Mouse (Mus musculus) liver, adult 2 months (tissue): ENCODE data around the gene 4930518I15Rik. TPM values are rescaled to one million over a fixed set of nuclear protein-coding genes. Genes with fewer than 3 reads are reported as not detected.

Source experiments
- DNase-seq: peaks from one replicate; pipeline ENCODE4 v3.0.0-alpha.2; 2011; ENCODE audit warnings: low read depth, low spot score; ENCODE audit errors: extremely low read depth
- H3K27ac ChIP-seq: fragments of 200-500 bp; replicated peaks from 2 replicates; pipeline ENCODE4 v1.5.1; 2012; ENCODE audit warnings: low read depth, mild to moderate bottlenecking, control low read depth, inconsistent platforms, low read length; ENCODE audit not compliant: insufficient read depth
- H3K27me3 ChIP-seq: fragments of 200-500 bp; 2 replicates; pipeline ENCODE4 v1.6.1; 2012; ENCODE audit warnings: mild to moderate bottlenecking, moderate library complexity, low read length, inconsistent platforms; ENCODE audit not compliant: control insufficient read depth, insufficient read depth
- H3K36me3 ChIP-seq: fragments of 200-500 bp; 2 replicates; pipeline ENCODE4 v1.6.1; 2012; ENCODE audit warnings: low read length, inconsistent platforms; ENCODE audit not compliant: control insufficient read depth, insufficient read depth
- H3K4me1 ChIP-seq: fragments of 200-500 bp; 2 replicates; pipeline ENCODE4 v1.6.1; 2011; ENCODE audit warnings: low read length; ENCODE audit not compliant: control insufficient read depth, insufficient read depth
- H3K4me3 ChIP-seq: fragments of 200-500 bp; 2 replicates; pipeline ENCODE4 v1.5.1; 2011; ENCODE audit warnings: low read depth, mild to moderate bottlenecking, control low read depth, low read length, moderate library complexity; ENCODE audit not compliant: insufficient read depth
- H3K79me2 ChIP-seq: fragments of 200-500 bp; 2 replicates; pipeline ENCODE4 v1.6.1; 2012; ENCODE audit warnings: inconsistent platforms, mild to moderate bottlenecking, low read length, moderate library complexity; ENCODE audit not compliant: control insufficient read depth, insufficient read depth
- H3K9ac ChIP-seq: fragments of 200-500 bp; 2 replicates; pipeline ENCODE4 v1.6.1; 2012; ENCODE audit warnings: low read depth, mild to moderate bottlenecking, control low read depth, inconsistent platforms, low read length
- CTCF ChIP-seq: fragments of 200-500 bp; IDR thresholded peaks from 2 replicates; pipeline ENCODE4 v1.5.1; 2011; ENCODE audit warnings: low read depth, low read length, control low read depth
- POLR2A ChIP-seq: fragments of 200-500 bp; IDR thresholded peaks from 2 replicates; pipeline ENCODE4 v1.6.1; 2011; ENCODE audit warnings: low read length, control low read depth; ENCODE audit not compliant: insufficient read depth; ENCODE audit errors: extremely low read depth
- WGBS: fragments of 180-500 bp; shearing (Covaris S2); methylation state at CpG from one replicate; pipeline ENCODE4 v1.1.7; 2018; 5-methylcytosine and 5-hydroxymethylcytosine counted together
- polyA plus RNA-seq: library from polyadenylated mRNA; depleted of rRNA; stranded (reverse); fragments of >200 nt; gene quantifications from 2 replicates; pipeline ENCODE4 v1.2.3, GENCODE M21; 2012
- total RNA-seq: library from RNA; depleted of rRNA; stranded (reverse); fragments of >200 nt; gene quantifications from 2 replicates; pipeline ENCODE4 v1.2.3, GENCODE M21; 2014

4930518I15Rik gene
- total and polyA plus RNA-seq, 2 experiments = 0.55 to 1.1 TPM

GRCm38 (mm10) chr2:156864481-156864880 is 6.7 kb upstream of the 4930518I15Rik start:
- H3K9ac ChIP-seq = peak overlapping the region; percentile 32
- WGBS = 25% methylated on average over 3 of the region's 3 CpGs
- H3K36me3 ChIP-seq = peaks cover 23% of the 10 kb centered on the region
- H3K4me3 ChIP-seq = peak overlapping the region; percentile 94
- H3K27me3 ChIP-seq = no peaks in the 10 kb centered on the region
- peak overlapping the region; percentile 98 for H3K27ac ChIP-seq
- TF ChIP-seq CTCF (no peak), POLR2A (no peak)
- peaks cover 19% of the 10 kb centered on the region for H3K79me2 ChIP-seq
- peaks cover 27% of the 10 kb centered on the region for H3K4me1 ChIP-seq
- no peak for DNase-seq

GRCm38 (mm10) chr2:156863487-156864160 is 5.9 kb upstream of the 4930518I15Rik start:
- H3K4me3 ChIP-seq = peak overlapping the region; percentile 94
- H3K27me3 ChIP-seq = no peaks in the 10 kb centered on the region
- TF ChIP-seq POLR2A (no peak), CTCF (no peak)
- peak overlapping the region; percentile 98 for H3K27ac ChIP-seq
- under 1% methylated on average over 28 of the region's 28 CpGs for whole genome bisulfite sequencing
- DNase-seq = peak; percentile 95
- H3K4me1 ChIP-seq = peaks cover 21% of the 10 kb centered on the region
- peaks cover 16% of the 10 kb centered on the region; the same call in 1 of the 2 replicates for H3K79me2 ChIP-seq
- H3K9ac ChIP-seq = peak overlapping the region; percentile 99
- peaks cover 23% of the 10 kb centered on the region for H3K36me3 ChIP-seq

DNA sequence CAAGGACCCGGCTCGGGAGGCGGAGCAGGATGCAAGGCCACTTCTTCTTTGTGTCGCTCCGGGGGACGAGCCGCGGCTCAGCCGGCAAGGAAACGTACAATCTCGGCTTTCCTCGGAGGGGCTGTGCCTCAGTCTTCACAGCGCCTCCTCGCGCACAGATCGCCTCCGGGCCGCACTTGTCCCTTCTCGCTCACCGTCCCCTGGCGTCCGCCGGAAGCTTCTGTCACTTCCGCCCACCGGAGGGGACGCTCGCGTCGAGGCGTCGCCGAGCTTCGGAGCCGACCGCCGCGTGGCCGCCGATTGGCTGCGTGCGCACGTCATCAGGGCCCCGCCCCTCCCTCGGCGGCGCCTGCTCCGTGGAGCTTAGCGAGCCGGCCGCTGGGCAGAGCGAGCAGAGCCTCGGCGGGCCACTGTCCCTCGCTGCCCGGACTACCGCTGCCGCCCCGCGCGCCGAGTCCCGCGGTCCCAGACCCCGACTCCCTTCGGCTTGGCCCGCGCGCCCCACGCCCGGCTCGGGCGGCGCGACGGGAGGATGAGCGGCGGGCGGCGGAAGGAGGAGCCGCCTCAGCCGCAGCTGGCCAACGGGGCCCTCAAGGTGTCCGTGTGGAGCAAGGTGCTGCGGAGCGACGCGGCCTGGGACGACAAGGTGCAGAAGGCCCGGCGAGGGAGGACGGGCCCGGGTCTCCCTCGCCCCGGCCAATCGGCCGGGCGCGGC is 5.2 kb upstream of the 4930518I15Rik start, which contains the start of gene Rab5if:
TSS of gene Rab5if (plus strand) at position 357 of the 715 bp plus-strand sequence.
- Histone ChIP-seq H3K4me1 (peaks cover 18% of the 10 kb centered on the region), H3K27ac (peak within 1 kb of the TSS; percentile 98), H3K4me3 (peak within 1 kb of the TSS; percentile 94), H3K79me2 (peaks cover 16% of the 10 kb centered on the region; the same call in 1 of the 2 replicates), H3K36me3 (peaks cover 23% of the 10 kb centered on the region), H3K27me3 (no peaks in the 10 kb centered on the region), H3K9ac (peak within 1 kb of the TSS; percentile 99)
- peak; percentile 84 for DNase-seq
- WGBS = under 1% methylated on average over 98 of the region's 98 CpGs
- TF ChIP-seq POLR2A (peak; percentile 86), CTCF (peak; percentile 52)

DNA sequence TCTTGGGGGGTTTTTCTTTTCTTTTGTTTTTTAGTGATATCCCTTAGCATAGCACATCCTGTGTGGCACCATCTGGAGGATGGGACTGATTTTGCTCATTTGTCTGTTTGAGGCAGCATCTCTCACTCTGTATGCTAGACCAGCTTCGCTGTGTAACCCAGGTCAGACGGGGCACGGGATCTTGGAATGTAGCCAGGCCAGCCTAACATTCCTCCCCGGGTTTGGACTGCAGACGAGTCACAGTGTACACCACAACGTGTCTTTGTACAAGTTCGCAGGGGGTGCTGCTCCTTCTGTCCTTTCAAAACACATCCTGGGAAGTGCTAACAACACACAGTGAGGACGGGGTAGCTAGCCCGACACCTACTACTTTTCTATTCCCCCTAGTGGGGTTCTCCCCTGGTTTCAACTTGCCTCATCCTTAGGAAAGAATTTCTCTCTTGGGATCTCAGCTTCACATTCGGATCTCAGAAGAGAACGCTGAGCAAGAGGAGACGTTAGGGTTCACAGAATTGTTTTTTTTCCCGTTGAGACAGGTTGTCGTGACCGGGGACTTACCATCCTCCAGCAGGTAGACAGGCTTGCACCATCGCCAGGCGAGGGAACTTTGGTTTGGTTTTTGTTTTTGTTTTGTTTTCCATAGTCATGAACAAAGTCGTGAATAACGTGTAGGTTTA is 4.4 kb upstream of the 4930518I15Rik start:
- peaks cover 16% of the 10 kb centered on the region; the same call in 1 of the 2 replicates for H3K79me2 ChIP-seq
- no peaks in the 10 kb centered on the region for H3K27me3 ChIP-seq
- WGBS = under 1% methylated on average over 19 of the region's 19 CpGs
- peaks cover 12% of the 10 kb centered on the region for H3K4me1 ChIP-seq
- peak overlapping the region; percentile 84 for H3K9ac ChIP-seq
- TF ChIP-seq CTCF = no peak
- no peak for TF ChIP-seq POLR2A
- DNase-seq = peak; percentile 70
- peak overlapping the region; percentile 94 for H3K4me3 ChIP-seq
- peaks cover 18% of the 10 kb centered on the region for H3K36me3 ChIP-seq
- peak overlapping the region; percentile 83 for H3K27ac ChIP-seq

DNA sequence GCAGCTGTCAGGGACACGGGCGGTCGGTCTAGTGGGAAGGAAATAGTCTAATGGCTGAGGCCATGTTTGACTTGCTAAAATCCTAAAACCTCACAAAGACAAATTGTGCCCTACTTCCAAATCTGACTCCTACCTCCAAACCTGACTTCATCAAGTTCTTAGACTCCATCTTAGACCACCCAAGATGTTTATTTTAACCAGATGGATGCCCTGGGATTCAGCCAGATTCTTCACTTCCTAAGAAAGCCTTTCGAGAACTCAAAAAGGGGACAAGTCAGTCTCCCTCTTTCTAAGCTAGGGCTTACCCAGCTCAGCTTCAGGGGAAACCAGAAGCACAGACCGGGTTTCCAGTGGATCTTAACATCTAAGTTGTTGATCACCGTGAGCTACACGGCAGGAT is 925 bp upstream of the 4930518I15Rik start:
- peaks cover 4% of the 10 kb centered on the region; the same call in 1 of the 2 replicates for H3K79me2 ChIP-seq
- H3K4me1 ChIP-seq = 0 out of 2 replicates have a peak, but pooled peaks cover 2% of the 10 kb centered on the region
- no peak for DNase-seq
- WGBS = 91% methylated on average over 7 of the region's 7 CpGs
- no peak for TF ChIP-seq CTCF
- TF ChIP-seq POLR2A = no peak
- no peaks in the 10 kb centered on the region for H3K27me3 ChIP-seq
- no peak overlapping the region for H3K27ac ChIP-seq
- no peak overlapping the region for H3K4me3 ChIP-seq
- no peak overlapping the region for H3K9ac ChIP-seq
- peaks cover 3% of the 10 kb centered on the region; the same call in 1 of the 2 replicates for H3K36me3 ChIP-seq
